Mouse (Mus musculus): ENCODE measurements around the gene Slc26a3. TPM values are rescaled to one million over a fixed set of nuclear protein-coding genes. Genes with fewer than 3 reads are reported as not detected.

Gene Slc26a3
- polyA plus RNA-seq, 1 experiment from 2014 or later, result not detected

DNA sequence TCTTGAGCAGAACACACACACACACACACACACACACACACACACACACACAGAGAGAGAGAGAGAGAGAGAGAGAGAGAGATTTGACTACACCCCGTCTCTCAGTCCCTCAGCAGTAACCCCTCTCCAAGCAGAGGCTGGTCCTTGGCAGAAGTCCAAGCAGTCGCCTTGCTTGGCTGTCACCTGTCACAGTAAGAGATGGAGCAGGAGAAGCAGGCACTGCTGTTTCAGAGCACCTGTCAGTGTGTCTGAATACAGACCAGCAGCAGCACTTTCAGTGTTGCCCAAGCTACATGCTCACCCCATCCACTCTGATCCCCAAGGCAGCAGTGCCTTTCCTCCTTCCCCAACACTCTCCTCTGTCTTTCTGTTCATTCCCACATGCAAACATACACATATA, 9.8 kb upstream of the Slc26a3 start:
- no peaks in the 10 kb centered on the region for H3K4me1 ChIP-seq
- 69% methylated on average over 2 of the region's 2 CpGs for WGBS (ENCODE audit: insufficient replicate concordance)
- no peak overlapping the region for H3K4me3 ChIP-seq
- no peaks in the 10 kb centered on the region for H3K9me3 ChIP-seq (replicated peaks)
- H3K27ac ChIP-seq, result no peak overlapping the region
- H3K27me3 ChIP-seq (replicated peaks), result no peaks in the 10 kb centered on the region
- no peak overlapping the region for H3K9ac ChIP-seq
- no peak overlapping the region for H3K4me2 ChIP-seq
- ATAC-seq, result no peak
- no peaks in the 10 kb centered on the region for H3K36me3 ChIP-seq

DNA sequence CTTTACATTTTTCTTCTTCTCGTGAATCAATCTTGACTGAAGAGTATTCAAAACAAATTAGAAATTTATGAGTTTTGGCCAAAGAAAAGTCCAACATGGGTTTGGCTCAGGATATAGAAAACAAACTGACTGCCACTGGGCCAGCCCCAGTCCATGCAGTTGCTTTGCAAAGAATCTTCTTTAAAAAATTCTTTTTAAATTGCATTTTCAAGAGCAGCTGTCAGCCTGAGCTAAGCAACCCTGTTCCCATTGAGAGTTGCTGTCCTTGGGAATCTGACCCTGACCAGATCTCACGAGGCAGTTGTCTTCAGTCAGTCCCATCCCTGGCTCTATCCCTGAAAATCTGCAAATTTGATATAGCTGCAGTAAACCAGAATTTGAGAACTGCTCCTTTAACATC, 8.2 kb upstream of the Slc26a3 start:
- WGBS (ENCODE audit: insufficient replicate concordance), result 52% methylated on average over 2 of the region's 2 CpGs
- ATAC-seq, result no peak

DNA sequence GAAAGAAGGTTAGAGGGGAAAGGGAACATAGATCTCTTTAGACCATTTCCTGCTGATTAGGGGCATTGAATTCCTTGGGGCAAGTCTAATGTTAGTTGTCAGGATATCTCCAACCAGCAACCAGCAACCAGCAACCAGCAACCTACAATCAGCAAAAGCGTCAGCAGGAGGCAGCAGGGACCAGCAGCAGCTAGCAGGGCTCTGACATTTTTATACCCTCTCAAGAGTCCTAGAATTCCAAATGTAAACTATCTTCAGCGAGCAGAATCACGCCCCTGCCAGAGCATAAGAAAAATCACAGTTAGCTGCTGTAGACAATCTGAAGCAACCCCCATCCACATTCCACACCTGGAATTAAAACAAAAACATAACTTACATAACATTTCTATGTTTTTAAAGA, 3.4 kb upstream of the Slc26a3 start:
- Histone ChIP-seq H3K4me3 (no peak overlapping the region), H3K27ac (no peak overlapping the region), H3K9ac (no peak overlapping the region), H3K36me3 (no peaks in the 10 kb centered on the region), H3K4me1 (no peaks in the 10 kb centered on the region), H3K4me2 (no peak overlapping the region), H3K27me3 (replicated peaks) (no peaks in the 10 kb centered on the region), H3K9me3 (replicated peaks) (no peaks in the 10 kb centered on the region)
- ATAC-seq, result no peak
- WGBS (ENCODE audit: insufficient replicate concordance), result 41% methylated on average over 3 of the region's 3 CpGs

More for the DNA sequence above, 8.2 kb upstream of the Slc26a3 start:
- no peak overlapping the region for H3K27ac ChIP-seq
- no peaks in the 10 kb centered on the region for H3K4me1 ChIP-seq
- no peaks in the 10 kb centered on the region for H3K27me3 ChIP-seq (replicated peaks)
- H3K9me3 ChIP-seq (replicated peaks), result no peaks in the 10 kb centered on the region
- no peak overlapping the region for H3K4me2 ChIP-seq
- H3K9ac ChIP-seq, result no peak overlapping the region
- no peaks in the 10 kb centered on the region for H3K36me3 ChIP-seq
- H3K4me3 ChIP-seq, result no peak overlapping the region

DNA sequence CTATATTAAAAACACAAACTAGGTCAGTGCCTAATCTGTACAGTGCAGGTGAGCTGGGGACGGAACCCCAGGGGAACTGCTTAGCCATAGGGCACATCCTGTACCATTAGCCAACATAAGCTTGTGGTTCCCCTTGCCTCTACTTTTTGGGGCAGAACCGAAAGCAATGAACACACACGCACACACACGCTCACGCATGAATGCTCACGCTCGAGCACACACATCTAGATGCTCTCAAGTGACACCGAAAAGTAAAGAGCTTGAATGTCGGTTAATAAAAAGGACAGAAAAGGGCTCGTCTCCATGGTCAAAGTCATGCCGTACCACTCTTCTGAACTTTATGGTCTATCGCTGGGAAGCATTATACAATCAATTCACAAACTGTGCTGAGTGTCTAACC, 1.0 kb downstream of the Slc26a3 start:
- 80% methylated on average over 12 of the region's 12 CpGs for WGBS (ENCODE audit: insufficient replicate concordance)
- no peak for ATAC-seq
- no peak overlapping the region for H3K4me3 ChIP-seq
- no peaks in the 10 kb centered on the region for H3K4me1 ChIP-seq
- H3K9me3 ChIP-seq (replicated peaks), result no peaks in the 10 kb centered on the region
- H3K27ac ChIP-seq, result no peak overlapping the region
- no peaks in the 10 kb centered on the region for H3K36me3 ChIP-seq
- H3K27me3 ChIP-seq (replicated peaks), result no peaks in the 10 kb centered on the region
- H3K9ac ChIP-seq, result no peak overlapping the region
- no peak overlapping the region for H3K4me2 ChIP-seq

DNA sequence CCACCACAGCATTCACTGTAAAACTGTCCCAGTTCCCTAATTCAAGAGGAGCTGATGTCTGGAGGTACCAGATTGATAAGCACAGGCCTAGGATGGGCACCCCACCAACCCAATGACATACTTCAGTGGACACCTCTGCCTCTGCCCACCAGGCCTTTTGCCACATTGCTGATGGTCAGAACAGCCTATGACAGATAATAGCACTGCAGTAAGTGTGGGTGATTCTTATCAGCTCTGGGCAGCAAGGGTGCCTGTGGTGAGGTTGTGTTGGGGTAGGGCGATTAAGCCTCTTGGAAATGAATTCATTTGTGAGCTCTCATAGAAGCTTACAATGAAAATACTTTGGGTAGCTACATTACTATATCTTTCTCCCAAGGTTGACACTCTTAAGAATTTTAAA, 5.2 kb downstream of the Slc26a3 start:
- Histone ChIP-seq H3K4me1 (no peaks in the 10 kb centered on the region), H3K36me3 (no peaks in the 10 kb centered on the region), H3K27ac (no peak overlapping the region), H3K27me3 (replicated peaks) (no peaks in the 10 kb centered on the region), H3K9ac (no peak overlapping the region), H3K4me3 (no peak overlapping the region), H3K4me2 (no peak overlapping the region), H3K9me3 (replicated peaks) (no peaks in the 10 kb centered on the region)
- WGBS (ENCODE audit: insufficient replicate concordance), result 71% methylated on average over 1 of the region's 1 CpGs
- ATAC-seq, result no peak

DNA sequence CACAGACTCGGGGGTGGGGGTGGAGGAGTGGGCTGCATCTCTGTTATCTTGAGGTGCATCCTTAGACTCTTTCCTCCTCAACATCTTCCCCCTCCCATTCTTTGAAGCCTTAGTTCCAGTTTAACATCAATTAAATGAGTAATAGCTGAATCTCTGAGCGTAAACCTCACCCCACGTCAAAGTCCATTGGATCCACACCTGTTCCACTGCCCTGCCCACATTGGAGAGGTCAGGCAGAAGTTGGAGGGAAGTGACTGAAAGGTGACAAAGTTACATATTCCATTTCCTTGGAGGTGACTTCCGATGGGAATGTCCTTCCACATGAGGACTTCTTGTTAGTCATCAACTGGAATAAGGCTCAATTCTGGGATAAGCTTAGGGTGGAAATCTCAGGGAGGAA, 7.0 kb downstream of the Slc26a3 start:
- no peaks in the 10 kb centered on the region for H3K9me3 ChIP-seq (replicated peaks)
- H3K4me3 ChIP-seq, result no peak overlapping the region
- no peaks in the 10 kb centered on the region for H3K27me3 ChIP-seq (replicated peaks)
- ATAC-seq, result no peak
- no peak overlapping the region for H3K27ac ChIP-seq
- H3K36me3 ChIP-seq, result no peaks in the 10 kb centered on the region
- H3K4me1 ChIP-seq, result no peaks in the 10 kb centered on the region
- WGBS (ENCODE audit: insufficient replicate concordance), result 69% methylated on average over 4 of the region's 4 CpGs
- H3K9ac ChIP-seq, result no peak overlapping the region
- no peak overlapping the region for H3K4me2 ChIP-seq

DNA sequence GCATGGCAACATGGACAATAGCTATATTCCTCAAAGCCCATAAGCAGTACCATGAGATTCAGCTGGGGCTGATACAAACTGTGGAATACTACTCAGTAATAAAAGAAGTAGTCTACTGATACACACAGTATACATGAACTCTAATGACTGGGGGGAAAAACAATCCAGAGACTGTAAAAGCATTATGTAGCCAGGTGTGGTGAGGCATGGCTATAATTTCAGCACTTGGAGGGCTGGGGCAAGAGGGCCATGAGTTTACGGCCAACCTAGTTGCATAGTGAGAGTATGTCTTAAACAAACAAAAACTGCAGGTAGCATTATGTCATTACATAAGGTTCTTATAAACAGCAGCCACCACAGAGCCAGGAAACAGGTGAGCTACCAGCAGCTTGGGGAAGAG, 10.2 kb downstream of the Slc26a3 start:
- Histone ChIP-seq H3K4me2 (no peak overlapping the region), H3K9me3 (replicated peaks) (no peaks in the 10 kb centered on the region), H3K36me3 (no peaks in the 10 kb centered on the region), H3K4me3 (no peak overlapping the region), H3K4me1 (no peaks in the 10 kb centered on the region), H3K9ac (no peak overlapping the region), H3K27me3 (replicated peaks) (no peaks in the 10 kb centered on the region), H3K27ac (no peak overlapping the region)
- WGBS (ENCODE audit: insufficient replicate concordance), result 67% methylated on average over 1 of the region's 1 CpGs
- no peak for ATAC-seq

DNA sequence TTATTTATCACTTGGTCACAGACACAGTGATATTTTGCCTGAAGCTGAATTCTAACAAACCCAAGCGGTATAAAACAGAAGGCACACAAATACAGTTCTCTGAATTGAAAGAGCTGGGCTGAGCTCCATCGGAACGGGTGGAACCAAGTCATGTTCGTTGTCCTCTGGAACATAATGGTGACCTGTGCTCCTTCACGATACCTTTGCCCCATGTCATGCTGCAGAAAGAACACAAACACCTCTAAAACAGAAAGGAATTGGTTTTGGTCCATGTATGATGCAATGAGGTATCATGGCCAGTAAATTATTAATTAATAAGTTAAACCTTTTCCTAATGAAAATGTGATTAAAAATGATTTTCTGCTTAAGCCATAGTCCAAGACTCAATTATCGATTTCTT, 11.3 kb downstream of the Slc26a3 start:
- Histone ChIP-seq H3K4me1 (no peaks in the 10 kb centered on the region), H3K9me3 (replicated peaks) (no peaks in the 10 kb centered on the region), H3K4me2 (no peak overlapping the region), H3K27me3 (replicated peaks) (no peaks in the 10 kb centered on the region), H3K36me3 (no peaks in the 10 kb centered on the region), H3K9ac (no peak overlapping the region), H3K4me3 (no peak overlapping the region), H3K27ac (no peak overlapping the region)
- no peak for ATAC-seq
- 70% methylated on average over 6 of the region's 6 CpGs for WGBS (ENCODE audit: insufficient replicate concordance)

DNA sequence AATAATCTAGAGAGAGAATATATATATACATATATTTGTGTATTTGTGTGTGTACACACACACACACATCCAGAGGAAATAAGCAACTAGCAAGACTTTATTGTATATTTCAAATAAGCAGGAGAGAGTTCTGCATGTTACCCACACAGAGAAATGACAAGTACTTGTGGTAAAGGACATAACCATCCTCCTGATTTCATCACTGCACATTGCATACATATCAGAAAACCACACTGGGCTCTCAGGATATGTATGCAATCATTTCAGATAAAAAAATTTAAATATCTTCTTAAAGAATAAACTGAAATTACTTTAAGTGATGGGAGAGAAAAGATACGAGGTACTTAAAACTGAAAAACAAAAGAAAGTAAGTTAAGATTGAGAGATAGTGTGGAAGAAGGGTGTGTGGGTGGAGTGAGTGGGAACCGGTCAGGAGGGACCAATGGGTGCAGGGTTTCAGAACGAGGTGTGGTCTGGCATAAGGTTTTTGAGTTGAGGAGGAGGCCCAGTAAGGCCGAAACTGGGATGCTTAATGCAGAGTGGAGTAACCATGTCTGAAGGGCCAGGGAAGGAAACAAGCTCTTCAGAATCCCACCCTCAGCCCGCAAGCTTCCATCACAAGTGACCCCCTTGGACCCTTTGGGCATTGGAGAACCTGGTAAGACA, 14.0 kb downstream of the Slc26a3 start:
- no peak overlapping the region for H3K4me3 ChIP-seq
- no peak overlapping the region for H3K4me2 ChIP-seq
- 44% methylated on average over 5 of the region's 5 CpGs for WGBS (ENCODE audit: insufficient replicate concordance)
- H3K9me3 ChIP-seq (replicated peaks), result no peaks in the 10 kb centered on the region
- no peaks in the 10 kb centered on the region for H3K36me3 ChIP-seq
- no peak for ATAC-seq
- no peak overlapping the region for H3K27ac ChIP-seq
- no peaks in the 10 kb centered on the region for H3K27me3 ChIP-seq (replicated peaks)
- no peaks in the 10 kb centered on the region for H3K4me1 ChIP-seq
- no peak overlapping the region for H3K9ac ChIP-seq

DNA sequence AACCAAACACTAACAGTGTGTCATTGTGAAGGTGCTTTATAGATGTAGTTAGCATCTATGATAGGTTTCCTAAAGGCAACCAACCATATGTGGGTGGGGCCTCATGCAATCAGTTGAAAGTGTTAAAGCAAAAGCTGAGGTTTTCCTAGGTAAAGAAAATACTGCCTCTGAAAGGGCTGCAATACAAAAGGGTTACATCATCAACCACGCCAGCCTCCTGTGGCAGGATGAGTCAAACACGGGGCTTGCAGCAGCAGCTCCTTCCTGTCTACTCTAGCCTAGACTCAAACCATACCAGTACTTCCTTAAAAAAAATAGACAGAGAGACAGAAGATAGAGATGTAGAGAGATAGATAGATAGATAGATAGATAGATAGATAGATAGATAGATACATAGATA, 25.3 kb downstream of the Slc26a3 start:
- WGBS (ENCODE audit: insufficient replicate concordance), result 28% methylated on average over 2 of the region's 2 CpGs
- no peaks in the 10 kb centered on the region for H3K36me3 ChIP-seq
- H3K9ac ChIP-seq, result no peak overlapping the region
- no peak overlapping the region for H3K4me3 ChIP-seq
- no peak for ATAC-seq
- no peak overlapping the region for H3K27ac ChIP-seq
- 0 out of 2 replicates have a peak, but pooled peaks cover 7% of the 10 kb centered on the region for H3K27me3 ChIP-seq (replicated peaks)
- H3K9me3 ChIP-seq (replicated peaks), result no peaks in the 10 kb centered on the region
- no peaks in the 10 kb centered on the region for H3K4me1 ChIP-seq
- H3K4me2 ChIP-seq, result no peak overlapping the region

DNA sequence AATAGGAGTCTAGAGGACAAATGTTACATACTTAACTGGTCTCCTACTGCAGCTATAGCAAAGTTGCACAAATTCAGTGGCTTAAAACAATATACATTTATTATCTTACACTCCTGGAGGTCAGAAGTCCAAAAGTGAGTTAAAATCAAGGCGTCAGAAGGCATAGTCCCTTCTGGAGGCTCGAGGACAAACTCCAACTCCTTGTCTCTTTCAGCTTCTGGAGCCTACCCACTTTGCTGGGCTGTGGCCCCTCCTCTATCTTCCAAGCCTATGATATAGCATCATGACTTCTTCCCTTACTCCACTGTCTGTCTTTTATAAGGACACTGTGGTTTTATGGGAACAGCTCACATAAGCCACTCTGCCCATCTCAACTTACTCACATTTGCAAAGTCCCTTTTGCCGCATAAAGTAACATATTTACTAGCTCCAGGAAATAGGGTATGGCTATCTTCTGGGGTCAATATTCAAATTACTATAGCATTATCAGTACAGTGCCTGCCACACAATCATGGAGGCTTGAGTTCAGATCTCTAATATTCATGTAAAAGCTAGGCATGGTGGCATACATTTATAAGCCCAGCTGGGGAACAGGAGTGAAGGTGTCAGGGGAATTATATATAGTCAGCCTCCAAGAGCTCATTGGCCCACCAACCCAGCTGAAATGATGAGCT, 31.4 kb downstream of the Slc26a3 start:
- H3K4me3 ChIP-seq, result no peak overlapping the region
- no peak overlapping the region for H3K9ac ChIP-seq
- H3K4me1 ChIP-seq, result no peaks in the 10 kb centered on the region
- no peak overlapping the region for H3K4me2 ChIP-seq
- ATAC-seq, result no peak
- H3K27me3 ChIP-seq (replicated peaks), result no peaks in the 10 kb centered on the region
- no peaks in the 10 kb centered on the region for H3K36me3 ChIP-seq
- WGBS (ENCODE audit: insufficient replicate concordance), result 64% methylated on average over 3 of the region's 3 CpGs
- no peaks in the 10 kb centered on the region for H3K9me3 ChIP-seq (replicated peaks)
- no peak overlapping the region for H3K27ac ChIP-seq

DNA sequence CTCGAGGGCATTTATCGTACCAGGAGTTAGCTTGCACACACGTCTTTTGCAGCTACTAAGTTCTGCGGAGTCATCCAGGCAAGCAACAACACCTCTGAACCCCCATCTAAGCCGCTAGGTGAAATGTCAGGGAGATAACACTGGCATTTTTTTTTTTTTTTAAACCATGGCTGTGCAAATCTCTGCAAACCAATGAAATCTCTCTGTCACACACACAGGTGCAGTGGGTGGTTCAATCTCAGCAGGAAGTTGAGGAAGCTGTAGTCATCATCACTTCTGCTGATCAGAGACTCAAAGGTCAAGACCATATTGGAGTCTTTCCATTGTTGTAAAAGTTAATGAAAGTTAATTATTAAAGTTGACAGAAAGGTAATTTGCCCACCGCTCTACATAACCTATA, 47.1 kb downstream of the Slc26a3 start:
- 47% methylated on average over 6 of the region's 6 CpGs for WGBS (ENCODE audit: insufficient replicate concordance)

DNA sequence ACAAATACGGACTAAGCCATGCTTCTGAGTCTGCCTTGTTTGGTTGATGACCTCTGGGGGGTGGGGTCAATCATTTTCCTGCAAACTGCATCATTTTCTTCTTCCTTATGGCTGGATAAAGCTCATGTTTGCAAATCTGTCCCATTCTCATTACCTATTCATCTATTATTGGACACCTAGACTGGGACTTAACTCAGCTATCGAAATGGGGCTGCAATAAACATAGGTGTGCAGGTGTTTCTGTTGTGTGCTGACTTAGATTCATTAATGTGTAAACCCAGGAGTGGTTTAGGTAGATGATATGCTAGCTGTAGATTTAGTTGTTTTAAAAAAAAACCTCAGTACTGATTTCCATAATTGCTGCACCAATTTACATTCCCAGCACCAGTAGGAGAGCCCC, 48.9 kb downstream of the Slc26a3 start:
- Histone ChIP-seq H3K27ac (no peak overlapping the region), H3K36me3 (no peaks in the 10 kb centered on the region), H3K9ac (no peak overlapping the region), H3K4me1 (no peaks in the 10 kb centered on the region; the same call in 1 of the 2 replicates), H3K27me3 (replicated peaks) (peaks cover 4% of the 10 kb centered on the region), H3K9me3 (replicated peaks) (no peaks in the 10 kb centered on the region), H3K4me3 (no peak overlapping the region), H3K4me2 (no peak overlapping the region)
- 68% methylated on average over 2 of the region's 2 CpGs for WGBS (ENCODE audit: insufficient replicate concordance)
- no peak for ATAC-seq

More for the DNA sequence above, 47.1 kb downstream of the Slc26a3 start:
- no peak overlapping the region for H3K9ac ChIP-seq
- H3K27ac ChIP-seq, result no peak overlapping the region
- no peaks in the 10 kb centered on the region for H3K36me3 ChIP-seq
- no peaks in the 10 kb centered on the region; the same call in 1 of the 2 replicates for H3K27me3 ChIP-seq (replicated peaks)
- no peak overlapping the region for H3K4me2 ChIP-seq
- no peaks in the 10 kb centered on the region for H3K4me1 ChIP-seq
- H3K9me3 ChIP-seq (replicated peaks), result no peaks in the 10 kb centered on the region
- H3K4me3 ChIP-seq, result no peak overlapping the region
- no peak for ATAC-seq
